Mouse (Mus musculus): ENCODE results near the gene Wnt4.

The Wnt4 gene

DNA sequence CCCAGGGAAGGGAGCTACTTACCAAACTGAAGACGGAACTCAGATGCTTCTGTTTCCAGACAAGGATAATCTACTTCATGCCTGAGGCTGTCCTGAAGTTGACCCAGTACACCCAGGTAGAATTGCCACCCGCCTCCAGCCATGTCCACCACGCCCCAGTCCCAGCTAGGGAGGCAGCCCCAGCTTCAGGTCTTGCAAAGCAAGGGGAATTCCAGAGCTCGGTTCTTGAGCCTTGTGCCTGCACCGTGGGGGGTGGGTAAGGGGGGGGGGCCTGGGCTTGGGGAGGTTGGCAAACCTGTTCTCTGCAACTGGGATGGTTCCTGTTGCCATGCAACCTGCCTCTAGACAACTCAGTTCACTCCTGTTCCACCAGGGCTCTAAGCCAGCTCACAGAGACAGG is 2.1 kb downstream of the Wnt4 start:
- DNase-seq (ENCODE audit: low spot score in 2 of 2) = no peak

DNA sequence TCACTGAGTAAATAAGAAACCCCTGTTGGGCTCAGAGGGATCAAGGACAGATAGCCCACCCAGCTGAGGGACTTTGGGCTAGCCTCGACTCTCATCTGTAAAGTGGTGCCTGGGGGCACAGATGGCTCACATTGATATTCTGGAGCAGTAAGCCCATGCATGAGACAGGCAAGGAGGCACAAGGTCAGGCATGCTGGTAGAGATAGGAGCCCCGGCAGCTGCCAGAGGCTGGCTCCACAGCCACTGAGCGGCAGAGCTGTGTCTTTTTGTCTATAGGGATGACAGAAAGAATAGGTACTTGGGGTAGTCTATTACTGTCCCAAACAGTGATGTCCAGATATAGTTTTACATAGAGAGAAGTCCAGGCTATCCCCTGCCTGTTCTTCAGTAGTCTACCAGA is 4.0 kb downstream of the Wnt4 start:
- no peak for DNase-seq (ENCODE audit: low spot score in 2 of 2)

DNA sequence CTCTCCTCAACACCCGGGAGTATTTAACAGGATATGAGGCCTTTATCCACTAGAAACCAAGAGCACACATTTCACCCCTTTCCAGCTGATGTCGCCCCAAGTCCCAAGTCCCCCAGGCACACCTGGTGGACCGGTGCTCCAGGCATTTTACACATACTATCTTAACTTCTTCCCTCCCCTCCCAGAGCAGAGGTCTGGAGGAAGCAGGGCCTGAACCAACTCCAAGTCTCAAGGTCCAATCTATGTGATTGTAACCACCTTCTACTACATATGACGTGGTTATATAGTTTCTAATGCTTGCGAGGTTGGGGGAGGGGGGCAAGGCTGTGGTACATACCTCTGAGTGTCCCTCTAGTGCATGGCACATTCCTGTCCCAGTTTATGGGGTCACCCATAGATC is 4.8 kb downstream of the Wnt4 start:
- DNase-seq (ENCODE audit: low spot score in 2 of 2) = no peak

DNA sequence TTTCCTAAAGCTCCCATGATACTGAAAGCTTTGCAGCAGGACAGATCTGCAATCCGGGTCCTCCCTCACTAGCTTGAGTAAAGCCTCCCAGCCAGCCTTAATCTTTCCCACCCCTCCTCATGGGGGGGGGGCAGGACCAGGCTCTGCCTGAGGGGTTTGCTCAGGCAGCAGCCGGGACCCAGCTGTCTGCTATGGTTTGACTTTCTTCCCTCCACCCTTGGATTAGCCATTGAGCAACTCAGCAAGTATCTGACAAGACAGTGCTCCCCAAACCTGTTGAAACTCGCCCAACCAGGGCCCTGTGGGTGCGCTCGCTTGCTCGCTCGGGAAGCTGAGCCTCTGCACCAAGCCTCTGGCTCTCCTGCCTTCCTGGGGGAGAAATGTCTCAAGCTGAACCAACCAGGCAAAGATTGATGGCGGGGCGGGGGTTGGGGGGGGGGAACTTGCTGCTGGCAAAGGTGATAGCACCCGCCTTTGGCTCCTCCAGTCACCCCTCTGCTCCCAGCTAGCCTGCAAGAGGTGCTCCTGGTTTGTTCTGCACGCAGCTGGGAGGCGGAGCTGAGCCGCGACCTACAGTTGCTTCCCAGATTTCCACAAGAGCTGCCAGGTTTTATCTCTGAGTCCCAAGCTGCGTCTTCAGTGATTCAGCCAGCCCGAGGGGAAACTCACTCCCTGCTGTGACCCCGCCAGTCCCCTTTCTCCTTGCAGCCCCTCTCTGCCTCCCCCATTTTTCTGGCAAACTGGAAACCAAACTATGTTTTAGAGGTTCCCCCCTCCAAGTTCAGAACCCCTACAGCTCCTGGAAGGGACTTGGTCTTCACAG is 5.5 kb downstream of the Wnt4 start:
- no peak for DNase-seq (ENCODE audit: low spot score in 2 of 2)

DNA sequence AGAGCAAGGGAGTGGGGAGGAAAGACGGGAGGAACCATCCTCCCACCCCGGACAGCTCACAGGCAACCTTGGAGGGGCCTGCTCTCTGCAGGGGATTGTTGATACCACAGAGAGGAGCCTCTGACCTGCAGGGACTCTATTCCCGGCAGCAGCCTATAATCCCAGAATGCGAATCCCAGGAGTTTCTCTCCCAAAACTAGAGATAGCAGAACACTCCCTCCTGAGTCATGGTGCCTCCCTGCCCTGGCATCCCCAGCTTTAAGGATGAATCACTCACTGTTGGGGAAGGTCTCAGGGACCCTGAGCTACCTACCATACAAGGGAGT is 6.1 kb downstream of the Wnt4 start:
- DNase-seq (ENCODE audit: low spot score in 2 of 2) = no peak

DNA sequence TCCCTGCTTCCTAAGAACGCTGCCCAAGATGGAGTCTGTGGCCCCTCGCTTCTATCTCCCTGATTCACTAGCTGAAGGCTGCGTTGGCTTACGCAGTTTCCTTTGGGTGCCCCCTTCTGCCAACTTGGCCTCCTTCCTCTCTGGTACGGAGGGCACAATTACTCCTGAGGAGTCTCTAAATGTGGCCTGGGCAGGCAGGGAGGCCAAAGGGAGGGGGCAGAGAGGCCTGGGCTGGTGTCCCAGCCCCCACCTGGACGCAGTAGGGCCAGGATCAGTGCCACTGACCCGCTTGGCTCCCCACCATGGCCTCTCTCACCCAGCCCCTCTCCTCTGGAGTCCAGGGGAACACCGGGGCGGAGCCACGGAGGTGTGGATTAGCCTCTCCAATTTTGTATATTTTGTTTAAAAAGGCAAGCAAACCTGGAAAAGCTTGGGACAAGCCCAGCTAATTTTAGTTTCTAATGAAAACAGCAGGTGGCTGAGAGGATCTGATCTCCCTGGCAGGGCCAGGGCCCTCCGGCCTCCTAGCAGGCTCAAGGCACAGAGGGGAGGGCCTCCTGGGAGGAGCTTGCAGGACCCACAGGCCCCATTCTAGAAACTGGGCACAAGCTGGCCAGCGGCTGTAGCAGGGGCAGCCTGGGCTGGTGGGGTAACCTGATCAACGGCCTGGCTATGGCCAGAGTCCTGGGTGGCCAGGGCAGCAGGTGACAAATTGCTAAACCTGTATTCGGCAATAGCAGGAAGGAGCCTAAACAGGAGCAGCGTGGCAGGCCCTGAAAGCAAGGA is 8.8 kb downstream of the Wnt4 start:
- no peak for DNase-seq (ENCODE audit: low spot score in 2 of 2)

DNA sequence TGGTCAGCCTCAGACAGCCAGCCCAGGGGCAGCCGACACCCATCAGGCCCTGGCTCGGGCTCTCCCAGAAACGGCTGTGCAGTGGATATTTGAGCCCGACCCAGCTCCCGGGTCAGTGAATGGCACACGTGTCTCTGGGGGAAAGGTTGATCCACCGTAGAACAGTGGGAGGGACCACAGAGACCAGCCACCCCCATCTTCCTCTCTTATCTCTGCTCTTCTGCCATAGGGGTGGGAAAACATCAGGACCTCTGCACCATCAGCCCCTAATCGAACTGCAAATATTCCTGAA is 9.3 kb downstream of the Wnt4 start:
- DNase-seq (ENCODE audit: low spot score in 2 of 2) = no peak

DNA sequence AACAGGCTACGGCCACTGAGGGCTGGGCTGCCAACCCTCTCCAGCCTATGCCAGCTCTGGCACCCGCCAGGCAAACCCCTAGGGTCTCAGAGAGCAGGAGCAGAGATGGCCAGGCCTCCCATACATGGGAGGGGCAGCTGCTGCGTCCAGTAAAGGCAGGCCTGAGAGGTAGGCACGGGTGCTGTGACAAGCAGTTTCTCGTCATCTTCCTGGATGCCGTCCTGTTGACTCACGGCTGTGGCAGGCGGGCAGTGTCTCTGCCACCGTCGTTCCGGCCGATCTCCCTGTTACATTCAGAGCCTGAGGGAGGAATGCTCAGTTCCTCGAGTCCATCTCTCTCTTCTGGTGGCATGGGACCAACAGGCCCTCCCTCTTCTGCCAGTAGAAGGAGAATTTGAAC is 9.9 kb downstream of the Wnt4 start:
- DNase-seq (ENCODE audit: low spot score in 2 of 2) = no peak

DNA sequence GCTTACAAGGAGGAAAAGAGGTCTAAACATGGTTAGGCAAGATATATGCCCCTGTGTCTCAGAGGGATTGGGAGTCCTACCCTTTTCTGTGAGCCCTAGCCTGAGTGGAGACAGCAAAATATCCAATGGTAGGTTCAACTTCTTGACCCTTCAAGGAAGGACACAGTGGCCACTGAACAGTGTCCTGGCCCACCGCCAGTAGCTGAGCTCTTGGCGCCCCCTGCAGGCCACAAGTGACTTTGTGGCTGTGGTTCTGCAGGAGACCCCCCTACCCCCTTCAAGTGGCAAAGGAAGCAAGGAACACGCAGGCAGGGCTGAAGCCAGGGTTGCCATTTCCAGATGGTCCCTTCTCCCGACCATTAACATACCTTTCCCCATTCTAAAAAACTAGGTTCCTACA is 10.5 kb downstream of the Wnt4 start:
- DNase-seq (ENCODE audit: low spot score in 2 of 2) = peak in 1 of 2 experiments; percentile 55

DNA sequence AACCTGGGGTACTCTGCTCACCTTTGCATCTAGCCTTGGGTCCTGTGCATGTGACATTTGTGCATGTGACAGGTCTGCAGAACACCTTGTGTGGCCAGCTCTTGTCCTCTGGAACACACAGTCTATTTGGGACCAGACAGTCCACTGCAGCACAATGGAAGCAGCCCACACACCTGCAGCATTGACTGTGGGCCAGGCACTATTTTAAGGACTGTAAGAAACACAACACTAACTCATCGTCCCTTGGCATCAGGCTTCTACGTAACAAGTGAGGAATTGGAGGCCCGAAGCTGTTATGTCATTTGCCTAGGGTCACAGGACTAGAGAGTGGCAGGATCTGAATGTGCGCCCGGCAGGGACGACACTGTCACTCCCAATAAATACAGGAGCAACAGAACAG is 12.4 kb downstream of the Wnt4 start:
- DNase-seq (ENCODE audit: low spot score in 2 of 2) = no peak

DNA sequence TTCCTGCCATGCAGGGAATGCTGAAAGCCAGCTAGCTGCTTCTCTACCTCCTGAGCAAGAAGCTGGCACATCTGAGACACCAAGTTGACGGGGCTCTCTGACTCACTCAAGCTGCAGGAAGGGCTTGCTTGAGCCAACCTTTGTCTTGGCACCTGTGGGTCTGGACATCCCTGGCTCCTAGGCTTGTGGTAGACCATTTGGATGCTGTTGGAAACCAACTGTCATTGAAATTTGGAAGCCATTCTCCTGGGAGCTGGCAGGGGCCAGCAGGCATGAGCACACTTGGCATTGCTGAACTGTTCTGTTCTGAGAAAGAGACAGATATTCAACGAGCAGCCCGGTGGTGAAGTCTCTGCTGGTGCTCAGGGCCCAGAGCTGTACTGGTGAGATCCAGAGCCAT is 13.0 kb downstream of the Wnt4 start:
- no peak for DNase-seq (ENCODE audit: low spot score in 2 of 2)

DNA sequence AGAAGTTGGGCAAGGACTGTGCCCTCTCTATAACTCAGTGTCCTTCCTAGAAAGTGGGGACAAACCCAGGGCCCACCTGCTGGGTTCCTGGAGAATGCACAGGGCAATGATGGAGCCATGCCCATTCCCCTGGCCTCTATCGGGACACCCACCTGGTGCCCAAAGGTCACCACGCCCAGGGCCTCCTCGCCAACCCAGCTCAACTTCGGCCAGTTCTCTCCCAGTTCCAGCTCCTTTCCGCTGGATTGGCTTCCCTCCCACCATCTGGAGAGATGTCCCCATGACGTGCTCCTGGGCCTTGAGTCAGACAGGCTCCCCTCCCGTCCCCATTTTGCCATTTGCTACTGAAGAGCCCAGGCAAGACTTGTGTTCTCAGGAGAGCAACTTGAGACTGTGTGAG is 15.3 kb downstream of the Wnt4 start:
- DNase-seq (ENCODE audit: low spot score in 2 of 2) = no peak

DNA sequence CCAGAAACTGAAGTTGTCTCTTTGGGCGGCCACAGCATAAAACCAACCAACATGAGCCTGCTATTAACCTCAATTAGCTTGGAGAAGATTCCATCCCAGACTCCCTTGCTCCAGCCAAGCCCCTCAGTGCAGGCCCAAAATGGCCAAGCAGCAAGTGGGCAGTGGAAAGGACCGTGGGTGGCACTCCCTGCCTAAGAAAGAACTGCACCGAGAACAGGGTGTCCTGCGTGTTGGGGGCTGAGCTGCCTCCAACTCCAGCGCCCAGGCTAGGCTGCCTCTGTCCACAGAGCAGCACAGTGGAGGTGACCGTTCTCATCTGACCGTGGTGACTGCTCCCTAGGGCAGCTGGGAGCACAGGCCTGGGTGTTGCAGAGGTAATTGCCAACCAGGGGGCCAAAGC is 16.7 kb downstream of the Wnt4 start:
- DNase-seq (ENCODE audit: low spot score in 2 of 2) = no peak

DNA sequence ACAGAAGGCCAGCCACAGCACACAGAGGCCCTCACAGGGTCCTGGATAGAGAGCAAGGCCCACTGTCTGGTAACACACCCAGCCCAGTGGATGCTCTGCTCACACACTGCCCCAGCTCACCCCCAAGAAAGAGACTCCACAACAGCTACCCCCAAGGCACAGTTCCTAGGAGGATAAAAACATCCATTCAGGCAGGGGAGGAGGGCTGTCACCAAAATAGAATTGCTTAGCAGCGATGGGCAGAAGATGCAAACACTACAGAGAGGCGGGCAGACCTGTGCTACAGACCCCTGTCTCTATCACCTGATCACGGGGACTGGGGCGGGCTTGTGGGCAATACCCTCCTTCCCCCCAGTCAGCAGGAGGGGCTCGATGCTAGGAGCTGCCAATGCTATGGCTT is 17.2 kb downstream of the Wnt4 start:
- DNase-seq (ENCODE audit: low spot score in 2 of 2) = no peak

DNA sequence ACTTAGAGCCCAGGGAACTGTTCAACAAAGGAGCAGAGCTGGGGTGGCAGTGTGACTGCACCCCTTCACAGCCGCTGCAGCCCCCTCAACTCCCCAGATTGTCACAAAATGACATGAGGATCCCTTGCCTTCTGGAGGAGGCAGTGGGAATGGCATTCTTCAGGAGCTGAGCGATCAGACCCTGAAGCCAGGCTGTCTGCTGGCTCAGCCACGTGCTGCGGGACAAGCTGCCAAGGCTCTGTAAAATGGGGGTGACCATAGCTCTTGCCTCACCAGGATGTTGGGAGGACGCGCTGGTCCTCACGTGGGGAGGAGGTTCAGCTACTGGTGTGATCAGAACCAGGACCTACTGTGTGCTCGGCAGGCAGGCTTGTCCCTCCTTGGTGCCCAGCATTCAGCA is 17.7 kb downstream of the Wnt4 start:
- DNase-seq (ENCODE audit: low spot score in 2 of 2) = no peak

DNA sequence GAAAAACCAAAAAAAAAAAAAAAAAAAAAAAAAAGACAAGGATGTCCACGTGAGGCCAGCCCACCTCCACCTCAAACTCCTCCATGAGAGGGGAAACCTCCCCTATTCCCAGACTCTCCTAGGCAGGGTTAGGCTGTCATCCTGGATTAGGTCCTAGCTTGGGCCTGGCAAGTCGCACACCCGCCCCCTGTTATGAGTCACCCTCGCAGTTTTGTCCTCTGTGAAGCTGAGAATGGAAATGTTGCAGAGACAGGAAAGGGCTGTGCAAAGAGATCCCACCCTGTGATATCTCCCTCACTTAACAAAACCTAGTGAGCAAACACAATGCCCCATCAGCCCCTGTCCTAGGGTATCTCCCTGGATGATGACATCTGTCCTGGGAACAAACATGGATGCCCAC is 20.3 kb downstream of the Wnt4 start:
- no peak for DNase-seq (ENCODE audit: low spot score in 2 of 2)

DNA sequence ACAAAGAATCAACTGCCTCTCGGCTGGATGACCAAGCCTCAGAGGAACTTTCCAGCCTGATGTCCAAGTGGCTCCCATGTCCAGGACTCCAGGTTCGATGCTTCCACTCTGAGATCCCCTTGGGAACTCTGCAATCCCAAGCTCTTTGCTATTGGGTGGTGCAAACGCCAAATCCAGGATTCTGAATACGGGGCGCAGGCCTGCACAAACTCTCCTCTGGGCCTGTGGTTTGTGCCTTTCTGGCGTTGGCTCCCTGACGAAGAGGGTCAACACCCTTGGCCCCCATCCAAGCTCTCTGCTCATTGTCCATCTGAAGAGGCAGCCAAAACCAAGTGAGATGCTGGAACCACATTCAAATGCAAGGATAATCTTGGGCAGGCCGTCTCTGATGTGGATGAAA is 21.1 kb downstream of the Wnt4 start:
- DNase-seq (ENCODE audit: low spot score in 2 of 2) = no peak

DNA sequence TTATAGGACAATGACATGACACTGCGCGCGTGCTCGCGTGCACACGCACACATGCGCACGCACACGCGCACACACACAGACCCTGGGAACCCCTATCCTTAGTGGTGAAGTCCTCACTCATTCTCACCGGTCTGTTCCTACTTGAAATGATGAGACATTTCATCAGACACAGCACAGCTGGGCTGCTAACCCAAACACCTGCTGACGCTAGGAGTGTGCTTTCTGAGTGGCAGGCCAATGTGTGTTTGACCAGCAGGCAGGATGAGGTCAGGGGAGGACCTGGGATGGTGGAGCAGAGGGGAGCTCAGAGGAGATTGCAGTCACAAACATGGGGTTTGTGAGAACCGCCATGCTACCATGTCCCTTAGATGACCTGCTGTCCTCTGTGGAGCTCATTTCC is 22.9 kb downstream of the Wnt4 start:
- no peak for DNase-seq (ENCODE audit: low spot score in 2 of 2)

DNA sequence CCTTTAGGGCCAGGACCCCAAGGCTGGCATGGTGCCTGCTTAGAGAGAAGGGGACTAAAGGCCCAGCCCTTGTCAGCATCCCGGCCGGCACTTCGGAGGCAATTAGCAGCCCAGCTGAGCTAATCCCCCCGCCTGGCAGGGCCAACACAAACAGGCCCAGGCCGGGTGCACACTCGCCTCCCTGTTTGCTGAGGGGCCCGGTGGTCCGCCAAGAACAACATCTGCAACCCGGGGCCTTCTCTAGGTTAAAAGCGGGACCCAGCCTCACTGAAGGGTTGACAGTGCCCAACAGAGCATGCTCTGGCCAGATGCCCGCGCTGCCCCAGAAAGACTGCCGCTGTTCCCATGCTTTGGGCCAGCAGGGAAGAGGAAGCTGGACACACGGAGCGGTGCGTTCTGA is 24.3 kb downstream of the Wnt4 start:
- DNase-seq (ENCODE audit: low spot score in 2 of 2) = no peak

DNA sequence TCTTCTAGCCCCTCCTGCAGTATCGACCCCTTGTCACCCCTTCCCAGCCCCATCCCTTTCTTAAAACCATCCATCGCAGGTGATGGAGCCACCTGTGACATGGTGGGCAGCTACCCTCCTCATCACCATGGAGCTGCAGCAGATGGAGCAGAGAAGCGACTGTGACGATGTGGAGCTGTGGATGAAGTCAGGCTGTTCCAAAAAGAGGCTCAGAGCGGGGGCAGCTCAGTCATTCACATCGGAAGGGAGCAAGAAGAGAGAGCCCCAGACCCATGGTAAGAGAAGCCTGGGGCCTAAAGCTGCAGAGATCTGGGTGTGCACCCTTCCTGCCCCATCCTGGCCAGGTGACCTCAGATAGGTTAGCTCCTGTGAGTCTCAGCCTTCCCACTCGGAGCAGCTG is 26.8 kb downstream of the Wnt4 start:
- no peak for DNase-seq (ENCODE audit: low spot score in 2 of 2)

DNA sequence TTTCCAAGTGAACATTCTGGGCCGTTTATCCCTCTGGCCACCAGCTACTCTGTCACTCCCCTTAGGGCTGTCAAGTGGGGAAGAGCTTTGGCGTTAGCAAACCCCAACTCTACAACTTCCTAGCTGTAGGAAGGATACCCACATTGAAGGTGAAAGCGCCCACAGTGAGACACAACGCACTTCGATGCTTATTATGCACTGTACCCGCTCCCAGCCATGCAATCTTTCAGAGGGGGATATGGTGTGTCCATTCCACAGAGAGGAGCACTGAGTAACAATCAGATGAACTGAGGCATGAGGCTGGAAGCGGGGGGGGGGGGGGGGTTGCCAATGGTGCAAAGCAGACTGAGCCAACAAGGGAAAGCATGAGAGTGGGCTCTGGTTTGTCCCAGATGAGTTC is 27.8 kb downstream of the Wnt4 start:
- DNase-seq (ENCODE audit: low spot score in 2 of 2) = no peak

DNA sequence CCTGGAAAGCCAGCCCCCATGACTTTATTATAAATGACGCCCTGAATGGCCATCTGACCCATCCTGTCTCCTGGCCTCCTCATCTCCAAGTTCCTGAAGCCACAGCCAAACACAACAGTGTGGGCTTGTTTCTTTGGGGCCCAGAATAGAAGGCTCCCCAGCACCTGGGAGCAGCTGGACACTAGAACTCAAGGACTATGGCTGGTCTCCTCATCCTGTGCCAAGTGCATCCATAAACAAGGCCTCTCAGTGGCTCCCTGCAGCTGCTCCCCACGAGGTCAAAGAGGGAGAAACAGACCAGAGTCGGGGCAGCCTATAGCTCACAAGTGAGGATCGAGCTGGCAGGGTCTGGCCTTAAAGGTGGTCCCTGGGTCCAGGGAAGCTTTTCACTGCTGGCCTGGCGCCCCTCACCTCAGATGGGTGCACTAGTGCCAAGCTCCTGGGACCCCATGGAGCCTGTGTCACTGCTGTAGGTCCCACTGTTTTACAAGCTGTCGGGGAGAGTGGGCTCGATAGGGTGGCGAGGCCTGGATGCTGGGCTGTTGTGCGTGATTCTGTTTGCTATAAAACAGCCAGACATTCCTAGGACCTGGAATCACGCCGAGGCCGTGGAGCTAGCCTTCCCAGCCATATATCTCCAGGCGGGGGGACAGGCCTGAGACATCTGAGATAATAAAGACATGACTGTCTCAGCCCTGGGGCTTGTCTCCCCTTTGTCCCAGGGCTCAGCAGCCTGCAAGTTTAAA is 28.7 kb downstream of the Wnt4 start:
- DNase-seq (ENCODE audit: low spot score in 2 of 2) = no peak

DNA sequence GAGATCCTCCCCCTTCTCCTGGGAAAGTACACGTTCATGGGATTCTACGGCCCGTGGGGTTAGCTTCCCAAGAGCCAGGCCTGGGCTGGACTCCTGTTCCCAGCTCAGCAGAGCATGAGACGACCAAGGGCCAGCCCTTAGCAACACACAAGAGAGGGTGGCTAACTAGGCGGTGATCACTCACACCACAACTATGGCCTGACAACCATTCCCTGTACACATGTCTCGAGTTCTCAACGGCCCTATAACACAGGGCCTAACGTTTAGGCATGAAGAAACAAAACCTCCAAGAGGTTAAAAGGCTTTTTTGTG is 29.2 kb downstream of the Wnt4 start:
- no peak for DNase-seq (ENCODE audit: low spot score in 2 of 2)

Data from spleen, postnatal 10 days (tissue).